Mouse (Mus musculus): Measurements from ENCODE around the gene Ttc28. TPM values are rescaled to one million over a fixed set of nuclear protein-coding genes. Genes with fewer than 3 reads are reported as not detected.

Ttc28 gene
- polyA plus RNA-seq, 1 experiment from 2014 or later = 14.5 TPM

- WGBS = 48% methylated on average over 11 of the region's 11 CpGs
- H3K9me3 ChIP-seq = no peaks in the 10 kb centered on the region
- H3K4me3 ChIP-seq = no peak overlapping the region
- H3K4me1 ChIP-seq (replicated peaks) = peaks cover 69% of the 10 kb centered on the region
- H3K27ac ChIP-seq = peak overlapping the region; percentile 73; the same call in 1 of the 2 replicates
- H3K27me3 ChIP-seq (ENCODE audit: insufficient read depth, poor library complexity, severe bottlenecking) = no peaks in the 10 kb centered on the region; the same call in 1 of the 2 replicates
- no peaks in the 10 kb centered on the region for H3K36me3 ChIP-seq
- DNase-seq (ENCODE audit: low spot score) = no peak
Observed at GRCm38 (mm10) chr5:111163377-111163776, 283.8 kb downstream of the Ttc28 start.

- Histone ChIP-seq H3K4me1 (replicated peaks) (peaks cover 62% of the 10 kb centered on the region), H3K36me3 (no peaks in the 10 kb centered on the region), H3K9me3 (no peaks in the 10 kb centered on the region), H3K27ac (0 out of 2 replicates have a peak overlapping the region, but pooled peaks have one; percentile 73), H3K27me3 (ENCODE audit: insufficient read depth, poor library complexity, severe bottlenecking) (no peaks in the 10 kb centered on the region; the same call in 1 of the 2 replicates), H3K4me3 (no peak overlapping the region)
- no peak for DNase-seq (ENCODE audit: low spot score)
- WGBS = 50% methylated on average over 9 of the region's 9 CpGs
Observed at GRCm38 (mm10) chr5:111164348-111164920, 284.8 kb downstream of the Ttc28 start.

GRCm38 (mm10) chr5:111170383-111170782 is 290.8 kb downstream of the Ttc28 start:
- peak overlapping the region; percentile 35; the same call in 1 of the 2 replicates for H3K27ac ChIP-seq
- no peaks in the 10 kb centered on the region for H3K36me3 ChIP-seq
- 0 out of 2 replicates have a peak, but pooled peaks cover 2% of the 10 kb centered on the region for H3K27me3 ChIP-seq (ENCODE audit: insufficient read depth, poor library complexity, severe bottlenecking)
- H3K4me3 ChIP-seq = no peak overlapping the region
- peaks cover 37% of the 10 kb centered on the region for H3K4me1 ChIP-seq (replicated peaks)
- DNase-seq (ENCODE audit: low spot score) = no peak
- 25% methylated on average over 9 of the region's 9 CpGs for WGBS
- no peaks in the 10 kb centered on the region for H3K9me3 ChIP-seq

- WGBS = 77% methylated on average over 12 of the region's 12 CpGs
- Histone ChIP-seq H3K27ac (no peak overlapping the region), H3K4me1 (replicated peaks) (peaks cover 53% of the 10 kb centered on the region), H3K36me3 (no peaks in the 10 kb centered on the region), H3K9me3 (no peaks in the 10 kb centered on the region), H3K4me3 (no peak overlapping the region), H3K27me3 (ENCODE audit: insufficient read depth, poor library complexity, severe bottlenecking) (0 out of 2 replicates have a peak, but pooled peaks cover 2% of the 10 kb centered on the region)
- DNase-seq (ENCODE audit: low spot score) = no peak
Observed at GRCm38 (mm10) chr5:111175410-111175809, 295.8 kb downstream of the Ttc28 start.

- no peaks in the 10 kb centered on the region for H3K9me3 ChIP-seq
- H3K4me3 ChIP-seq = no peak overlapping the region
- no peak overlapping the region for H3K27ac ChIP-seq
- peaks cover 53% of the 10 kb centered on the region for H3K4me1 ChIP-seq (replicated peaks)
- H3K36me3 ChIP-seq = no peaks in the 10 kb centered on the region
- DNase-seq (ENCODE audit: low spot score) = no peak
- 82% methylated on average over 9 of the region's 9 CpGs for WGBS
- H3K27me3 ChIP-seq (ENCODE audit: insufficient read depth, poor library complexity, severe bottlenecking) = 0 out of 2 replicates have a peak, but pooled peaks cover 2% of the 10 kb centered on the region
Observed at GRCm38 (mm10) chr5:111175842-111176241, 296.2 kb downstream of the Ttc28 start.

- Histone ChIP-seq H3K9me3 (no peaks in the 10 kb centered on the region), H3K4me3 (no peak overlapping the region), H3K27me3 (ENCODE audit: insufficient read depth, poor library complexity, severe bottlenecking) (0 out of 2 replicates have a peak, but pooled peaks cover 2% of the 10 kb centered on the region), H3K27ac (no peak overlapping the region), H3K36me3 (no peaks in the 10 kb centered on the region), H3K4me1 (replicated peaks) (peaks cover 57% of the 10 kb centered on the region)
- DNase-seq (ENCODE audit: low spot score) = no peak
- 94% methylated on average over 13 of the region's 13 CpGs for WGBS
Observed at GRCm38 (mm10) chr5:111176441-111176840, 296.8 kb downstream of the Ttc28 start.

GRCm38 (mm10) chr5:111178324-111179076 is 298.9 kb downstream of the Ttc28 start:
- Histone ChIP-seq H3K4me3 (no peak overlapping the region), H3K27ac (peak overlapping the region; percentile 37), H3K36me3 (peaks cover 8% of the 10 kb centered on the region; the same call in 1 of the 2 replicates), H3K27me3 (ENCODE audit: insufficient read depth, poor library complexity, severe bottlenecking) (no peaks in the 10 kb centered on the region), H3K4me1 (replicated peaks) (peaks cover 56% of the 10 kb centered on the region), H3K9me3 (no peaks in the 10 kb centered on the region)
- 69% methylated on average over 21 of the region's 21 CpGs for WGBS
- no peak for DNase-seq (ENCODE audit: low spot score)

GRCm38 (mm10) chr5:111179651-111180050 is 300.0 kb downstream of the Ttc28 start:
- Histone ChIP-seq H3K36me3 (peaks cover 10% of the 10 kb centered on the region; the same call in 1 of the 2 replicates), H3K9me3 (no peaks in the 10 kb centered on the region), H3K4me1 (replicated peaks) (peaks cover 56% of the 10 kb centered on the region), H3K4me3 (no peak overlapping the region), H3K27ac (no peak overlapping the region), H3K27me3 (ENCODE audit: insufficient read depth, poor library complexity, severe bottlenecking) (no peaks in the 10 kb centered on the region)
- no peak for DNase-seq (ENCODE audit: low spot score)
- 77% methylated on average over 7 of the region's 7 CpGs for WGBS

GRCm38 (mm10) chr5:111180091-111181053 is 300.8 kb downstream of the Ttc28 start:
- H3K4me3 ChIP-seq = no peak overlapping the region
- no peaks in the 10 kb centered on the region for H3K9me3 ChIP-seq
- 80% methylated on average over 25 of the region's 25 CpGs for WGBS
- H3K27ac ChIP-seq = peak overlapping the region; percentile 57; the same call in 1 of the 2 replicates
- H3K27me3 ChIP-seq (ENCODE audit: insufficient read depth, poor library complexity, severe bottlenecking) = no peaks in the 10 kb centered on the region
- H3K4me1 ChIP-seq (replicated peaks) = peaks cover 50% of the 10 kb centered on the region
- no peak for DNase-seq (ENCODE audit: low spot score)
- H3K36me3 ChIP-seq = peaks cover 10% of the 10 kb centered on the region; the same call in 1 of the 2 replicates

GRCm38 (mm10) chr5:111181204-111181912 is 301.8 kb downstream of the Ttc28 start:
- Histone ChIP-seq H3K4me3 (no peak overlapping the region), H3K4me1 (replicated peaks) (peaks cover 43% of the 10 kb centered on the region), H3K27ac (peak overlapping the region; percentile 57), H3K9me3 (no peaks in the 10 kb centered on the region), H3K36me3 (peaks cover 10% of the 10 kb centered on the region; the same call in 1 of the 2 replicates), H3K27me3 (ENCODE audit: insufficient read depth, poor library complexity, severe bottlenecking) (no peaks in the 10 kb centered on the region; the same call in 1 of the 2 replicates)
- no peak for DNase-seq (ENCODE audit: low spot score)
- 80% methylated on average over 7 of the region's 7 CpGs for WGBS

GRCm38 (mm10) chr5:111186600-111186999 is 307.0 kb downstream of the Ttc28 start:
- peaks cover 10% of the 10 kb centered on the region; the same call in 1 of the 2 replicates for H3K36me3 ChIP-seq
- no peaks in the 10 kb centered on the region; the same call in 1 of the 2 replicates for H3K27me3 ChIP-seq (ENCODE audit: insufficient read depth, poor library complexity, severe bottlenecking)
- H3K27ac ChIP-seq = peak overlapping the region; percentile 62
- peaks cover 25% of the 10 kb centered on the region for H3K4me1 ChIP-seq (replicated peaks)
- 39% methylated on average over 11 of the region's 11 CpGs for WGBS
- H3K9me3 ChIP-seq = no peaks in the 10 kb centered on the region
- H3K4me3 ChIP-seq = no peak overlapping the region
- DNase-seq (ENCODE audit: low spot score) = no peak

- peaks cover 40% of the 10 kb centered on the region for H3K4me1 ChIP-seq (replicated peaks)
- no peak for DNase-seq (ENCODE audit: low spot score)
- no peak overlapping the region for H3K4me3 ChIP-seq
- no peak overlapping the region for H3K27ac ChIP-seq
- H3K27me3 ChIP-seq (ENCODE audit: insufficient read depth, poor library complexity, severe bottlenecking) = peaks cover 11% of the 10 kb centered on the region; the same call in 1 of the 2 replicates
- no peaks in the 10 kb centered on the region for H3K9me3 ChIP-seq
- WGBS = 90% methylated on average over 9 of the region's 9 CpGs
- H3K36me3 ChIP-seq = no peaks in the 10 kb centered on the region
Observed at GRCm38 (mm10) chr5:111191972-111192371, 312.4 kb downstream of the Ttc28 start.
